Mouse (Mus musculus) thymus, postnatal 36 days (tissue): ENCODE measurements at regions not wholly inside any gene's neighbourhood (a gene's known extent, or its start where the extent isn't known, plus 50 kb on each side); places are given as distances from the start of the nearest gene placed in this dataset.
"Not testable (repeated sequence)": the region's sequence is repeated elsewhere in the genome, so short reads cannot be mapped to it uniquely, and the experiment has no call there.

Source experiments
- DNase-seq, 2 experiments: peaks; one replicate each; pipeline ENCODE4 v3.0.0; 2022; ENCODE audit warnings: mixed read lengths in 2 of 2

GRCm38 (mm10) chr8:20495542-20495941, 119.2 kb upstream of the Gm21119 start:
- DNase-seq = not testable (repeated sequence)

- not testable (repeated sequence) for DNase-seq
Measured at GRCm38 (mm10) chr8:20513920-20514319, 100.8 kb upstream of the Gm21119 start.

- not testable (repeated sequence) for DNase-seq
Measured at GRCm38 (mm10) chr8:20516324-20516830, 98.3 kb upstream of the Gm21119 start.

GRCm38 (mm10) chr8:20517551-20517950, 97.2 kb upstream of the Gm21119 start:
- not testable (repeated sequence) for DNase-seq

- DNase-seq = not testable (repeated sequence)
Measured at GRCm38 (mm10) chr8:20524539-20524938, 90.2 kb upstream of the Gm21119 start.

- DNase-seq = not testable (repeated sequence)
Measured at GRCm38 (mm10) chr8:20529048-20529447, 85.7 kb upstream of the Gm21119 start.

- DNase-seq = not testable (repeated sequence)
Measured at GRCm38 (mm10) chr8:20539031-20539430, 75.7 kb upstream of the Gm21119 start.

GRCm38 (mm10) chr8:20544084-20544483, 70.6 kb upstream of the Gm21119 start:
- not testable (repeated sequence) for DNase-seq

GRCm38 (mm10) chr8:20545347-20545746, 69.4 kb upstream of the Gm21119 start:
- not testable (repeated sequence) for DNase-seq

GRCm38 (mm10) chr8:20546401-20546800, 68.3 kb upstream of the Gm21119 start:
- DNase-seq = not testable (repeated sequence)

GRCm38 (mm10) chr8:20550054-20550778, 64.5 kb upstream of the Gm21119 start:
- DNase-seq = peak; percentile 92 to 93

GRCm38 (mm10) chr8:20556501-20557181, 58.1 kb upstream of the Gm21119 start:
- not testable (repeated sequence) for DNase-seq

GRCm38 (mm10) chr8:20557184-20557583, 57.5 kb upstream of the Gm21119 start:
- DNase-seq = not testable (repeated sequence)

- peak; percentile 32 to 58 for DNase-seq
Measured at GRCm38 (mm10) chr8:20557609-20558008, 57.1 kb upstream of the Gm21119 start.
